Mouse (Mus musculus): ENCODE measurements around the gene Hsd17b12. TPM values are rescaled to one million over a fixed set of nuclear protein-coding genes. Genes with fewer than 3 reads are reported as not detected.

Hsd17b12 gene
- polyA plus RNA-seq, 1 experiment from 2014 or later, result 98.4 TPM

- no peak overlapping the region for H3K4me3 ChIP-seq (ENCODE audit: low read depth, low read length)
- H3K9me3 ChIP-seq (ENCODE audit: control insufficient read depth, low read length), result no peaks in the 10 kb centered on the region
- H3K4me1 ChIP-seq (replicated peaks; ENCODE audit: control insufficient read depth, insufficient read depth, low read length), result peaks cover 6% of the 10 kb centered on the region; the same call in 1 of the 2 replicates
- DNase-seq (ENCODE audit: low spot score) (no peak), ATAC-seq (replicated peaks; ENCODE audit: low FRiP score) (no peak)
- 69% methylated on average over 3 of the region's 3 CpGs for WGBS
- H3K36me3 ChIP-seq (ENCODE audit: control insufficient read depth, insufficient read depth, low read length), result no peaks in the 10 kb centered on the region
- no peak overlapping the region for H3K27ac ChIP-seq (ENCODE audit: low read depth, low read length)
- H3K4me2 ChIP-seq, result no peak overlapping the region
- no peak overlapping the region for H3K9ac ChIP-seq (ENCODE audit: low read depth, low read length)
- no peaks in the 10 kb centered on the region for H3K27me3 ChIP-seq (replicated peaks; ENCODE audit: control insufficient read depth, insufficient read depth, low read length)
These were observed 20.9 kb downstream of the Hsd17b12 start for GRCm38 (mm10) chr2:94136837-94137236.

- no peaks in the 10 kb centered on the region for H3K27me3 ChIP-seq (replicated peaks; ENCODE audit: control insufficient read depth, insufficient read depth, low read length)
- no peak overlapping the region for H3K4me2 ChIP-seq
- no peaks in the 10 kb centered on the region for H3K36me3 ChIP-seq (ENCODE audit: control insufficient read depth, insufficient read depth, low read length)
- H3K4me1 ChIP-seq (replicated peaks; ENCODE audit: control insufficient read depth, insufficient read depth, low read length), result no peaks in the 10 kb centered on the region
- ATAC-seq (replicated peaks; ENCODE audit: low FRiP score) (no peak), DNase-seq (ENCODE audit: low spot score) (no peak)
- no peak overlapping the region for H3K9ac ChIP-seq (ENCODE audit: low read depth, low read length)
- 84% methylated on average over 3 of the region's 3 CpGs for WGBS
- H3K9me3 ChIP-seq (ENCODE audit: control insufficient read depth, low read length), result no peaks in the 10 kb centered on the region
- H3K27ac ChIP-seq (ENCODE audit: low read depth, low read length), result no peak overlapping the region
- H3K4me3 ChIP-seq (ENCODE audit: low read depth, low read length), result no peak overlapping the region
These were observed 29.3 kb downstream of the Hsd17b12 start for GRCm38 (mm10) chr2:94128496-94128895.

- H3K4me1 ChIP-seq (replicated peaks; ENCODE audit: control insufficient read depth, insufficient read depth, low read length), result 0 out of 2 replicates have a peak, but pooled peaks cover 3% of the 10 kb centered on the region
- no peak overlapping the region for H3K9ac ChIP-seq (ENCODE audit: low read depth, low read length)
- no peak for ATAC-seq (replicated peaks; ENCODE audit: low FRiP score)
- no peaks in the 10 kb centered on the region for H3K36me3 ChIP-seq (ENCODE audit: control insufficient read depth, insufficient read depth, low read length)
- no peaks in the 10 kb centered on the region for H3K9me3 ChIP-seq (ENCODE audit: control insufficient read depth, low read length)
- H3K4me3 ChIP-seq (ENCODE audit: low read depth, low read length), result no peak overlapping the region
- DNase-seq (ENCODE audit: low spot score), result no peak
- no peak overlapping the region for H3K27ac ChIP-seq (ENCODE audit: low read depth, low read length)
- WGBS, result 63% methylated on average over 7 of the region's 7 CpGs
- no peaks in the 10 kb centered on the region for H3K27me3 ChIP-seq (replicated peaks; ENCODE audit: control insufficient read depth, insufficient read depth, low read length)
- H3K4me2 ChIP-seq, result no peak overlapping the region
These were observed 35.4 kb downstream of the Hsd17b12 start for GRCm38 (mm10) chr2:94122182-94123041.

- no peak overlapping the region for H3K4me3 ChIP-seq (ENCODE audit: low read depth, low read length)
- no peaks in the 10 kb centered on the region for H3K36me3 ChIP-seq (ENCODE audit: control insufficient read depth, insufficient read depth, low read length)
- no peaks in the 10 kb centered on the region for H3K4me1 ChIP-seq (replicated peaks; ENCODE audit: control insufficient read depth, insufficient read depth, low read length)
- H3K27ac ChIP-seq (ENCODE audit: low read depth, low read length), result no peak overlapping the region
- H3K9me3 ChIP-seq (ENCODE audit: control insufficient read depth, low read length), result no peaks in the 10 kb centered on the region
- 96% methylated on average over 2 of the region's 2 CpGs for whole genome bisulfite sequencing
- no peak overlapping the region for H3K4me2 ChIP-seq
- no peak for ATAC-seq (replicated peaks; ENCODE audit: low FRiP score)
- no peak overlapping the region for H3K9ac ChIP-seq (ENCODE audit: low read depth, low read length)
- H3K27me3 ChIP-seq (replicated peaks; ENCODE audit: control insufficient read depth, insufficient read depth, low read length), result no peaks in the 10 kb centered on the region
- DNase-seq (ENCODE audit: low spot score), result no peak
These were observed 54.0 kb downstream of the Hsd17b12 start for GRCm38 (mm10) chr2:94103758-94104157.

- H3K4me3 ChIP-seq (ENCODE audit: low read depth, low read length), result no peak overlapping the region
- DNase-seq (ENCODE audit: low spot score) (no peak), ATAC-seq (replicated peaks; ENCODE audit: low FRiP score) (no peak)
- no peak overlapping the region for H3K4me2 ChIP-seq
- no peaks in the 10 kb centered on the region for H3K9me3 ChIP-seq (ENCODE audit: control insufficient read depth, low read length)
- WGBS, result 84% methylated on average over 1 of the region's 1 CpGs
- no peaks in the 10 kb centered on the region for H3K36me3 ChIP-seq (ENCODE audit: control insufficient read depth, insufficient read depth, low read length)
- no peak overlapping the region for H3K9ac ChIP-seq (ENCODE audit: low read depth, low read length)
- no peaks in the 10 kb centered on the region; the same call in 1 of the 2 replicates for H3K4me1 ChIP-seq (replicated peaks; ENCODE audit: control insufficient read depth, insufficient read depth, low read length)
- no peak overlapping the region for H3K27ac ChIP-seq (ENCODE audit: low read depth, low read length)
- no peaks in the 10 kb centered on the region for H3K27me3 ChIP-seq (replicated peaks; ENCODE audit: control insufficient read depth, insufficient read depth, low read length)
These were observed 67.9 kb downstream of the Hsd17b12 start for GRCm38 (mm10) chr2:94089901-94090300.

GRCm38 (mm10) chr2:94069482-94069881, 88.3 kb downstream of the Hsd17b12 start:
- no peak overlapping the region for H3K27ac ChIP-seq (ENCODE audit: low read depth, low read length)
- H3K4me1 ChIP-seq (replicated peaks; ENCODE audit: control insufficient read depth, insufficient read depth, low read length), result no peaks in the 10 kb centered on the region
- H3K4me3 ChIP-seq (ENCODE audit: low read depth, low read length), result no peak overlapping the region
- H3K9ac ChIP-seq (ENCODE audit: low read depth, low read length), result no peak overlapping the region
- no peak overlapping the region for H3K4me2 ChIP-seq
- no peaks in the 10 kb centered on the region for H3K36me3 ChIP-seq (ENCODE audit: control insufficient read depth, insufficient read depth, low read length)
- 87% methylated on average over 5 of the region's 5 CpGs for WGBS
- DNase-seq (ENCODE audit: low spot score) (no peak), ATAC-seq (replicated peaks; ENCODE audit: low FRiP score) (no peak)
- H3K27me3 ChIP-seq (replicated peaks; ENCODE audit: control insufficient read depth, insufficient read depth, low read length), result no peaks in the 10 kb centered on the region
- H3K9me3 ChIP-seq (ENCODE audit: control insufficient read depth, low read length), result no peaks in the 10 kb centered on the region

GRCm38 (mm10) chr2:94066540-94067135, 91.1 kb downstream of the Hsd17b12 start:
- Histone ChIP-seq H3K4me2 (no peak overlapping the region), H3K4me1 (replicated peaks; ENCODE audit: control insufficient read depth, insufficient read depth, low read length) (no peaks in the 10 kb centered on the region), H3K9ac (ENCODE audit: low read depth, low read length) (no peak overlapping the region), H3K36me3 (ENCODE audit: control insufficient read depth, insufficient read depth, low read length) (no peaks in the 10 kb centered on the region), H3K27me3 (replicated peaks; ENCODE audit: control insufficient read depth, insufficient read depth, low read length) (no peaks in the 10 kb centered on the region), H3K9me3 (ENCODE audit: control insufficient read depth, low read length) (no peaks in the 10 kb centered on the region), H3K27ac (ENCODE audit: low read depth, low read length) (no peak overlapping the region), H3K4me3 (ENCODE audit: low read depth, low read length) (no peak overlapping the region)
- DNase-seq (ENCODE audit: low spot score) (no peak), ATAC-seq (replicated peaks; ENCODE audit: low FRiP score) (no peak)
- WGBS, result 92% methylated on average over 5 of the region's 5 CpGs

GRCm38 (mm10) chr2:94066120-94066519, 91.6 kb downstream of the Hsd17b12 start:
- Histone ChIP-seq H3K4me3 (ENCODE audit: low read depth, low read length) (no peak overlapping the region), H3K27me3 (replicated peaks; ENCODE audit: control insufficient read depth, insufficient read depth, low read length) (no peaks in the 10 kb centered on the region), H3K4me2 (no peak overlapping the region), H3K9me3 (ENCODE audit: control insufficient read depth, low read length) (no peaks in the 10 kb centered on the region), H3K27ac (ENCODE audit: low read depth, low read length) (no peak overlapping the region), H3K9ac (ENCODE audit: low read depth, low read length) (no peak overlapping the region), H3K4me1 (replicated peaks; ENCODE audit: control insufficient read depth, insufficient read depth, low read length) (no peaks in the 10 kb centered on the region), H3K36me3 (ENCODE audit: control insufficient read depth, insufficient read depth, low read length) (no peaks in the 10 kb centered on the region)
- ATAC-seq (replicated peaks; ENCODE audit: low FRiP score) (no peak), DNase-seq (ENCODE audit: low spot score) (no peak)
- WGBS, result 75% methylated on average over 7 of the region's 7 CpGs

GRCm38 (mm10) chr2:94062791-94063190, 95.0 kb downstream of the Hsd17b12 start:
- no peaks in the 10 kb centered on the region for H3K27me3 ChIP-seq (replicated peaks; ENCODE audit: control insufficient read depth, insufficient read depth, low read length)
- H3K4me1 ChIP-seq (replicated peaks; ENCODE audit: control insufficient read depth, insufficient read depth, low read length), result no peaks in the 10 kb centered on the region
- no peak overlapping the region for H3K4me3 ChIP-seq (ENCODE audit: low read depth, low read length)
- H3K36me3 ChIP-seq (ENCODE audit: control insufficient read depth, insufficient read depth, low read length), result no peaks in the 10 kb centered on the region
- H3K27ac ChIP-seq (ENCODE audit: low read depth, low read length), result no peak overlapping the region
- 87% methylated on average over 4 of the region's 4 CpGs for WGBS
- no peaks in the 10 kb centered on the region for H3K9me3 ChIP-seq (ENCODE audit: control insufficient read depth, low read length)
- ATAC-seq (replicated peaks; ENCODE audit: low FRiP score) (no peak), DNase-seq (ENCODE audit: low spot score) (no peak)
- H3K4me2 ChIP-seq, result no peak overlapping the region
- H3K9ac ChIP-seq (ENCODE audit: low read depth, low read length), result no peak overlapping the region
